Mouse (Mus musculus) neural tube, embryonic 14.5 days (tissue): Measurements from ENCODE around the gene Acsl3. TPM values are rescaled to one million over a fixed set of nuclear protein-coding genes. Genes with fewer than 3 reads are reported as not detected.

ENCODE experiments used
- polyA plus RNA-seq: library from polyadenylated mRNA; unstranded; fragments of >200 nt; fragmentation: Nextera tagmentation; extraction: Ambion mirVana; gene quantifications from 2 replicates; pipeline ENCODE4 v1.2.1, GENCODE M21; 2014

Gene Acsl3
- polyA plus RNA-seq, 1 experiment from 2014 or later = 124 TPM

Other genes with a start within 250 kb of the Acsl3 start
- 171 and 177 TPM in 2 replicates for gene Farsb, start 168.9 kb upstream of the Acsl3 start, polyA plus RNA-seq
- gene Mogat1, start 146.8 kb upstream of the Acsl3 start, polyA plus RNA-seq = 0.39 TPM in 1 of 2 replicates, not detected in the other
- 0.90 and 1.4 TPM in 2 replicates for gene BC035947, start 145.7 kb upstream of the Acsl3 start, polyA plus RNA-seq
- 2.4 and 5.0 TPM in 2 replicates for gene Utp14b, start 213 bp downstream of the Acsl3 start, polyA plus RNA-seq
- 1.1 and 2.8 TPM in 2 replicates for gene Kcne4, start 158.9 kb downstream of the Acsl3 start, polyA plus RNA-seq